Mouse (Mus musculus) midbrain, embryonic 14.5 days (tissue): Measurements from ENCODE around the gene Trim39. TPM values are rescaled to one million over a fixed set of nuclear protein-coding genes. Genes with fewer than 3 reads are reported as not detected.
"Not testable (repeated sequence)": the region's sequence is repeated elsewhere in the genome, so short reads cannot be mapped to it uniquely, and the experiment has no call there.

Source experiments
- ATAC-seq: fragments of 200-750 bp; cut with Nextera tagmentation; 2 replicates; pipeline ENCODE4 v1.8.0; 2017; ENCODE audit warnings: moderate number of reproducible peaks, moderate library complexity; ENCODE audit not compliant: low FRiP score, low TSS enrichment
- DNase-seq: peaks from one replicate; pipeline ENCODE4 v3.0.0-alpha.2; 2015
- H3K27ac ChIP-seq: fragments of 300-500 bp; sonication (generic); replicated peaks from 2 replicates; pipeline ENCODE4 v1.5.1; 2014; ENCODE audit warnings: mild to moderate bottlenecking, low read depth, low read length, moderate library complexity
- H3K27me3 ChIP-seq: fragments of 300-500 bp; sonication (generic); 2 replicates; pipeline ENCODE4 v1.6.1; 2014; ENCODE audit warnings: low read length, control low read depth, mixed read lengths; ENCODE audit not compliant: control insufficient read depth, insufficient read depth
- H3K36me3 ChIP-seq: fragments of 300-500 bp; sonication (generic); 2 replicates; pipeline ENCODE4 v1.6.1; 2014; ENCODE audit warnings: low read length, control low read depth; ENCODE audit not compliant: control insufficient read depth, insufficient read depth
- H3K4me1 ChIP-seq: fragments of 300-500 bp; sonication (generic); 2 replicates; pipeline ENCODE4 v1.6.1; 2014; ENCODE audit warnings: mild to moderate bottlenecking, antibody characterized with exemption, low read length, control low read depth; ENCODE audit not compliant: control insufficient read depth, insufficient read depth
- H3K4me2 ChIP-seq: fragments of 300-500 bp; sonication (generic); 2 replicates; pipeline ENCODE4 v1.6.1; 2014; ENCODE audit warnings: mild to moderate bottlenecking, low read length, moderate library complexity
- H3K4me3 ChIP-seq: fragments of 300-500 bp; sonication (generic); replicated peaks from 2 replicates; pipeline ENCODE4 v1.5.1; 2014; ENCODE audit warnings: low read depth, low read length
- H3K9ac ChIP-seq: fragments of 300-500 bp; sonication (generic); replicated peaks from 2 replicates; pipeline ENCODE4 v1.6.1; 2014; ENCODE audit warnings: mild to moderate bottlenecking, low read length, moderate library complexity
- H3K9me3 ChIP-seq: fragments of 300-500 bp; sonication (generic); 2 replicates; pipeline ENCODE4 v1.6.1; 2016; ENCODE audit warnings: low read length, control low read depth, mixed read lengths; ENCODE audit not compliant: control insufficient read depth
- WGBS: fragments of 180-500 bp; shearing (Covaris S2); extraction: QIAGEN DNeasy Blood & Tissue Kit; methylation state at CpG from one replicate; pipeline ENCODE4 v1.1.7; 2014; 5-methylcytosine and 5-hydroxymethylcytosine counted together
- polyA plus RNA-seq: library from polyadenylated mRNA; unstranded; fragments of >200 nt; fragmentation: Nextera tagmentation; extraction: Ambion mirVana; gene quantifications from 2 replicates; pipeline ENCODE4 v1.2.1, GENCODE M21; 2014

Trim39 gene
- 18.3 and 21.7 TPM in 2 replicates for polyA plus RNA-seq

DNA sequence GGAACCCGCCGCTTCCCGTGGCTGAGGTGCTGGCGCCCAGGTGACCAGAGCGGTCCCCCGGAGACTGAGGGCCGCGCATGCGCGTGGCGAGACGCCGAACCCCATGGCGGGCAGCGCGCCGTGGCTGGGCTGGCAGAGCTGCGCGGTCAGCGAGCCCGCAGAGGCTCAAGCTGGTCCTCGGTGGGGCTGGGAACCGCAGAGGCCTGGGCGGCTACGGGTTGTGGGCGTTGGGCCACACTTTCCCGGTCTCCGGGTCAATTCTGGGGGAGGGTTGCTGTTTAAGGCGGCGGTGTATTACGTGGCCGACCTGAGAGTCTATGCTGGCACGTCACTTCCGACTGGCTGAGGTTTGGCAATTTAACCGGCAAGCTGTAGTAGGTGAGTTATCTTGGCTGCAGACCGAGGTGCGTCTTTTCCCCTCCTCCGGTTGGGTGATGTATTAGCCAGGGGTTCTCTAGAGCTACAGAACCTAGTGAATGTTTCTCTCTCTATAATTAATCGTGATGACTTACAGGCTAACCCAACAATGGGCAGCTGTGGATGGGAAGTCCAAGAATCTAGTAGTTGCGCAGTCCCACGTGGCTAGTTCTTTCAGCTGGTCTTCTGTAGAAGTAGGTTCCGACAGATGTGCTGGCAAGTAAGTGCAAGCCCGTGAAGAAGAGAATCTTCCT is at the start of gene Trim39:
Trim39 (minus strand) TSS at position 662 of the 671 bp plus-strand sequence.
- Histone ChIP-seq H3K9ac (peak within 1 kb of the TSS; percentile 93), H3K36me3 (peaks cover 30% of the 10 kb centered on the region), H3K9me3 (no peaks in the 10 kb centered on the region), H3K4me1 (peaks cover 23% of the 10 kb centered on the region), H3K27me3 (no peaks in the 10 kb centered on the region), H3K27ac (peak within 1 kb of the TSS; percentile 97), H3K4me3 (peak within 1 kb of the TSS; percentile 90), H3K4me2 (peak within 1 kb of the TSS; percentile 89)
- DNase-seq (peak; percentile 88), ATAC-seq (peak; percentile 85)
- WGBS, result 2% methylated on average over 43 of the region's 43 CpGs

DNA sequence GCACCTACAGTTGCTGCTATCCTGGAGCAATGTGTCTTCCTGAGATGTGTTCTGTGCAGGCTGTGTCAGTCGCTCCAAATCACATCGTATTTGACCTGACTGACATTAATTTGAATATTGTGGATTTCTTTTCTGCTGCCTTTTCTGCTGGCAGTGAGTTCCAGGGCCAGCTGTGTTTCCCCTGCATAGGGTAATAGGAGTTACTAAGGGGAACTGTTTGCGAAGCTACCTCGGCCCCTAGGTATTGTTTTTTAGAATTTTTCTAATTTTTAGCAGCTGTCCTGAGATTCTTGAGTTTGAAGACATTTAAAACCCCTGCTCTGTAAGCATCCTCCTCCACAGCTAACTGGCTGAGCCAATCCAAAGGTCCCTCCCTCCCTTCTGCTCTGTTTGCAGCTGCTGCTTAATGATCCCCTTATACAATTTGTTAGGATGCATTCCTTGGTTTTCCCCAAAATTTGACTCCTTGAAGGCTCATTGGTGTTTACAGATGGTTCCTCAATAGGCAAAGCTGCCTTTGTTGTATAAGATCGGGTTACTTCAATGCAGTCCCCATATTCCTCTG is 43.7 kb upstream of the Trim39 start:
- Histone ChIP-seq H3K9me3 (no peaks in the 10 kb centered on the region), H3K4me3 (peak overlapping the region; percentile 61), H3K4me1 (peaks cover 3% of the 10 kb centered on the region; the same call in 1 of the 2 replicates), H3K27ac (peak overlapping the region; percentile 95), H3K27me3 (no peaks in the 10 kb centered on the region), H3K4me2 (peak overlapping the region; percentile 77), H3K36me3 (no peaks in the 10 kb centered on the region), H3K9ac (peak overlapping the region; percentile 70)
- 29% methylated on average over 5 of the region's 5 CpGs for WGBS
- ATAC-seq (peak; percentile 49), DNase-seq (no peak)

DNA sequence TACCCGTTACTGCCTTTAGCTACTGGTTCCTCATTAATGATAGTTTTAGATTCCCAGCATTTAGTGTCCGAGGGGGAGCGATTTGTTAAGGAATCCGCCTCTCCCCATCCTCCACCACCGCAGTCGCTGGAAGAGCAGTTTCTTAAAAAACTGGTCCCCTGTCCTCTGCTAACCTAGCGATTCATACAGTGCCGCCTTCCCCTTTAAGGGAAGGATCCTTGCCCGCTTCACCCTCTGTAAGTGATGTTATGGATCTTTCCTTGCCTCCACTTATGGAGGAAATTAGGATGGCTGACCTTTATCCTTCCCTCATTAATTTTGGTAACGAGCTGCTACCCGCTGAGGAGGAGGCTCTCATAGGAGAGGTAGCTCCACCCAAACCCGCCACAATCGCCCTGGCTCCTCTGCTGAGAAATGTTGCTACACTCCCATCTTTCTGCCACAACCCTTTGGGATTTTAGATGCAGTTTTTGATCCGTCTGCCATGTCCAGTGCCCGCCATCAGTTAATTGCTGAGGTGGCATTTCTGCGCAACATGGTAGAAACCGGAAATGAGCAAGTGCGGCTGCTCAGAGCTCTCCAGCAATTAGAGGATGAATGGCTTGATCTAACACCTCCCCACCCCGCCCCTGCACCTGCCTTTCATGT is 43.1 kb upstream of the Trim39 start:
- H3K4me1 ChIP-seq, result peaks cover 3% of the 10 kb centered on the region; the same call in 1 of the 2 replicates
- no peaks in the 10 kb centered on the region for H3K27me3 ChIP-seq
- no peaks in the 10 kb centered on the region for H3K9me3 ChIP-seq
- ATAC-seq (peak; percentile 91), DNase-seq (peak; percentile 86)
- no peaks in the 10 kb centered on the region for H3K36me3 ChIP-seq
- WGBS, result 1% methylated on average over 19 of the region's 19 CpGs
- H3K27ac ChIP-seq, result peak overlapping the region; percentile 95
- peak overlapping the region; percentile 61 for H3K4me3 ChIP-seq
- H3K9ac ChIP-seq, result peak overlapping the region; percentile 70
- H3K4me2 ChIP-seq, result peak overlapping the region; percentile 77

DNA sequence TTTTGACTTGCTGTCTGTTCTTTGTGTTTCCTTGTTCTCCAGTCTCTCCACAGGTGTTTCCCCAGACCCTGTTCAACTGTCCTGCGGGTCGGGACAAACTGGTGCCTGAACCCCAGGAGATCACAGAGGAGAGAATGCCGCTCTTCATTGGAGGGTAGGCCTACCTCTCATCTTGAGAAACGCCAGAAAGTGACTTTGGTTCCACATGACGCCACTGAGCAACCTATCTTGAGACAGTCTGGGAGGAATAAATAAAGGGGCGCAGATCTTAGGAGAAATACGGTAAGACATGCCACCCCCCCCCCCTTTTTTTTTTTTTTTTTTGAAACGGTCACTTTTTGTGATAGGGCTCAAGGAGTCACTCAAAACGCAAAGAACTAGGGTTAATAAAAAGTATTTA is 42.5 kb upstream of the Trim39 start:
- Histone ChIP-seq H3K9ac (peak overlapping the region; percentile 70), H3K4me3 (peak overlapping the region; percentile 61), H3K9me3 (no peaks in the 10 kb centered on the region), H3K27me3 (no peaks in the 10 kb centered on the region), H3K4me1 (peaks cover 3% of the 10 kb centered on the region; the same call in 1 of the 2 replicates), H3K27ac (peak overlapping the region; percentile 95), H3K4me2 (peak overlapping the region; percentile 77), H3K36me3 (no peaks in the 10 kb centered on the region)
- peak; percentile 78 for DNase-seq
- ATAC-seq, result peak; percentile 37
- 1% methylated on average over 9 of the region's 9 CpGs for WGBS

DNA sequence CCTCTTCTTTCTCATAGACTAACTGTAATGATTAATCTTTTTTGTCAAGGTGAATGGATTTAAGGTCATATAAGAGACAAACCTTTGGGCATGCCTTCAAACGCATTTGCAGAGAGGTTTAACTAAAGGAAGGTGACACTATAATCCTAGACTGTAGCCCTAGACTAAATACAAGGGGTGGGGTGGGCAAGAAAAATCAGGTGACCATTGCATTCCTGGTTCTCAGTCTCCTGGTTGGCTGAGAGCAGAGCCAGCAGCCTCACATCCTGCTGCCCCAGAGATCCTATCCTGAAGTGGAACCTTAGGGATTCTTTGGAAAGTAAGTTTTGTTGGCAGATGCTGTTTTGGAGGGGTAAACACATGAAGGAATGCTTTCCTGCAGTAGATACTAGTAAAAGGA is 37.2 kb upstream of the Trim39 start:
- Histone ChIP-seq H3K4me3 (no peak overlapping the region), H3K4me2 (no peak overlapping the region), H3K9me3 (no peaks in the 10 kb centered on the region), H3K4me1 (no peaks in the 10 kb centered on the region), H3K27ac (no peak overlapping the region), H3K9ac (0 out of 2 replicates have a peak overlapping the region, but pooled peaks have one; percentile 6), H3K27me3 (no peaks in the 10 kb centered on the region), H3K36me3 (no peaks in the 10 kb centered on the region)
- ATAC-seq (no peak), DNase-seq (peak; percentile 6)
- 38% methylated on average over 1 of the region's 1 CpGs for WGBS

DNA sequence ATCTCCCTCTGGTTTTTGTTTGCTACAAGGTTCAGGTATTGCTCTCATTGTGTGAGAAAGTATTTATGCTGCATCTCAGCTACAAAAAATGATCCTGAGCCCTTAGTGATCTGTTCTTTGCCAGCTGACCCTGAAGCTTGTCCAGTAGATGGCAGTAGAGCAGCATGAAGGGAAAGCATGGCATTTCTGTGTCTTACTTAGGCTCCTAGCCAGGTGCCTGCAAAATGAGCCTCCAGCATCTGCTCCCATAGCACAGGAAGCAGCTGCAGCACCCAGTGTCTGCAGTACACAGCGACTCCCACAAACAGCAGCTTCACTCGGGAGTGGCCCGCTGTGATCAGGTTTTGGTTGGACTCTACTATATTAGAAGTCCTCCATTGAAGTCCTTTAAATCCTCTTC is 36.8 kb upstream of the Trim39 start:
- not testable (repeated sequence) for H3K4me2 ChIP-seq, H3K27ac ChIP-seq, H3K9me3 ChIP-seq, H3K27me3 ChIP-seq, H3K36me3 ChIP-seq, H3K4me1 ChIP-seq, H3K4me3 ChIP-seq
- DNase-seq, result peak; percentile 93
- 0 out of 2 replicates have a peak overlapping the region, but pooled peaks have one; percentile 6 for H3K9ac ChIP-seq
- 1% methylated on average over 3 of the region's 3 CpGs for WGBS
- ATAC-seq, result peak; percentile 43; the same call in 1 of the 2 replicates

DNA sequence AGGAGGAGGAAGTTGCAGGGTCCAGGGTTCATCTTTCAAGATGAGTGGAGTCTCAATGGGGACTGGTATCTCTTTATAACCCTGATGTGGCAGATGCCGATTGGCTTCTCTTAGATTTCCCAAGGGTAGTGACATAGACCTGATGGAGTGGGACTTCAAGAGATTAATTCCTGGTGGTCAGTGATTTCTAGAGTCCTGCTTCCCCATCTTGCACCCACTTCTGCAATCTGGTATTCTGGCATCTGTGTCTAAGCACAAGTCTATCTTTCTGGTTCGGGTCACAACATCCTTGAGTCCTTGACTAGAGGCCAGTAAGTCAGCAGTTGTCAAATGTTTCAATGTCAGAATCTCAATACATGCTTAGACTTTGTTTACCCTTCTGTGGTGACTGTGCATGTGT is 14.3 kb upstream of the Trim39 start, which contains the start of gene H2-M10.2:
H2-M10.2 (minus strand) TSS at position 101 of the 400 bp plus-strand sequence.
- Histone ChIP-seq H3K9ac (no peak within 1 kb of the TSS), H3K27ac (no peak within 1 kb of the TSS), H3K4me2 (no peak within 1 kb of the TSS), H3K36me3 (0 out of 2 replicates have a peak, but pooled peaks cover 3% of the 10 kb centered on the region), H3K9me3 (no peaks in the 10 kb centered on the region), H3K4me3 (no peak within 1 kb of the TSS), H3K4me1 (no peaks in the 10 kb centered on the region), H3K27me3 (no peaks in the 10 kb centered on the region)
- ATAC-seq (no peak), DNase-seq (no peak)
- WGBS, result 91% methylated on average over 2 of the region's 2 CpGs

DNA sequence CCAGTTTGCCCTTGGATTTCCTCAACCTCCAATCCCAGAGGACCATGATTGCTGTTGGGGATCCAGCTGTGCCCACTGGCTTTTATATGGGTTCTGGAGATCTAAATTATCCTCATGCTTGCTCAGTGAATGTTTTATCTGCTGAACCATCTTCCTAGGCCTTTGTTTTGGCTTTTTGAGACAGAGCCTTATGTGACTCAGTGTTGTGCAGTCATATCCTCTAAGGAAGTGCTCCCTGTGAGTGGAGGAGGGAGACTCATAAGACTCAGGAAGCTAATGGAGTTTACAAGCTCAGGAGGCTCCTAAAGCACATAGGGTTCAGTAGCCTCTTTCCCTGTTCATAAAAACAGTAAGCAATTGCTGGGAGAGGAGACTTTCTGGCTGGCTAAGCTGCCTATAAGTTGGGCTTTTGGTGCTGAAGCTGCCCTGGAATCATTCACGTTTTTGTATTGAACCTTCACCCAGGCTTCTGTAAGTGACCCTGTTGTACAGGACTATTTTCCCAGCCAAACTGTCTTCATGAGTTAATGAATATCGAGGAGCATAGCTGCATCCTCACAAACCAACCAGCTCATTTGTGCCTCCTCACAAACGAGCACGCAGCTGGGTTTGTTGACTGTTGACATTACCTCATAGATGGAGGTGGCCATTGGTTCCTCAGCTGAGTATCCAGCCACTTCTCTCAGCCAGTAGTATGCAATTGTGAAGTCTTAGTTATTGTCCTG is 9.6 kb upstream of the Trim39 start:
- Histone ChIP-seq H3K27ac (no peak overlapping the region), H3K4me1 (no peaks in the 10 kb centered on the region), H3K4me3 (no peak overlapping the region), H3K9me3 (no peaks in the 10 kb centered on the region), H3K9ac (no peak overlapping the region), H3K4me2 (no peak overlapping the region), H3K36me3 (peaks cover 21% of the 10 kb centered on the region), H3K27me3 (no peaks in the 10 kb centered on the region)
- WGBS, result 89% methylated on average over 4 of the region's 4 CpGs
- no peak for ATAC-seq
- no peak for DNase-seq
